Mouse (Mus musculus) kidney, postnatal 4 days (tissue): ENCODE measurements around the gene 2310030G06Rik.

ENCODE experiments used
- DNase-seq, 2 experiments: peaks; one replicate each; pipeline ENCODE4 v3.0.0; 2021; ENCODE audit warnings: mixed read lengths in 2 of 2

The 2310030G06Rik gene

DNA sequence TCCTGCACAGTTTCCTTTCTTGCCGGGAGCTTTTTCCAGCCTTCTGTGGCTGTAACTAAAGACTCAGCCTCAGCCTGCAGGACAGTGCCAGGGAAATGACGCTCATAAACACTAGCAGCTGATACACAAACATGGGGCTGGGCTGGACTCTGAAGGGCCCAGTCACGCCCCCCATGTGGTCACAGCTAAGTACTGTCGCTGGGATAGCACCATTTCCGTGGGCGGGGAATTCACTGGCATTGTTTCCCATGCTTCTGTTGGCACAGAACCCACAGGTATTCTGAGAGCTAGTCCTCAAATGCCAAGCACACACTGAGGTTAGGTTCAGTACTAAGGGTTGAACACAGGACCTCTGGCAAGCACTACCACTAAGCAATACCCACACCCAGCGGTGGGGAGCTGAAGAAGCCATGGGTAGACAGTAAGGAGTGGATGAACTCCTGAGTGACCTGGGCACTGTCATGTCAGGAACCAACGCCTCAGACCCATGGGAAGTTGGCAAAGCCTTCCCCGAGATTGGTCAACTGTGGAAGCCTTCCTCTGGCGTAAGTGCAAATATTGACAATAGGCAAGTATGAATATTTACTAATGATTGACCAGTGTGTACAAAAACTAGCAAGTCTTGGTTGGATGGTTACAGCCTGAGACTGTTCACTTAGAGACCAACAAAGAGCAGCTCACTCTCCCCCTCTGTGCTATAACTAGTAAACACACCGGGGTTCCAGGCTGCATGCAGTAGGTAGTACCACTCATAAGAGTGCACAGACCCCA lies 45.2 kb downstream of the 2310030G06Rik start:
- peak; percentile 56 to 67 for DNase-seq

DNA sequence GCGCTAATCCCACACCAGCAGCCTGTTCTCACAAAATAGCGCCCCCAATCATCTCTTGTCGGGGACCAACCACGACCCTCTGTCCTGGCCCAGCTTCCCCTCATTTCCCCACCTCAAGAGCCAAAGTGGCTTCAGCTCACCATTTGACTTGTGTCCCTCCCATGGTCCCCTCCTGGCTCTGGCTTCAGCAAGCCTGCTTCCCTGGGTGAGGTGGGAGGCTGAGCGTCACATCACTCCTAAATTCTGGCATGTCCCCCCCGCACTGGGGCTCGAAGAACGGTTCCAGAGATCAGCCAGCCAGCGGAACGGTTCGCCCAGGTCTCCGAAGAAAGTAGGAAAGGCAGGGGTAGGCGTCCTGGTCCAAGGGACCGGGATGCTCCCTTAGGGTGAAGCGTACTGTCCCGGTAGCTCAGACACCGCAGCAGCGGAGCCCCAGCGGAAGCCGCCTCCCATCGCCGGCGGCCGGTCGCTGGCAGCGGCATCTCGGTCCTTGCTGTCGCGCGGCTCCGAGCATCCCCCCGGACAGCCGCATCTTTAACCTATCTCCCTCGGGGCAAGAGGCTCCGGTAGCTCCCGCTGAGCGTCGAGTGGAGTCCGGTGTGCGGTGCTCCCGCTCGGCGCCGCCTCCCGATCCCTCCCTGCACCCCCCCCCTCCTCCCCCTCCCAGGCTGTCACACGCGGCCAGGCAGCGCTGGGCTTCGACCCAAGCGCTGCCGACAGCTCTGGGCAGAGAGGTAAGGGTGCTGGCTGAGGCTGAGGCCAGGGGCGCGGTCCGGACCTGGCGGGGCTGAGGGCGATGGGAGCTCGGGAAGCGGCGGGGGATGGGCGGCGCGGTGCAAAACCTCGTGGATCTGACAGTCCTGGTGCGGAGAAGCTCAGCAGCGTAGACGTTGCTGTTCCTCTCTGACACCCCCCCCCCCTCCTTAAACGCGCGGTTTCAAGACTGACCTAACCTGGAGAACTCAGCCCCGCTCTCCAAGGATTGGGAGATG lies 47.6 kb downstream of the 2310030G06Rik start:
- peak; percentile 41 to 57 for DNase-seq

GRCm38 (mm10) chr9:50697706-50698041 lies 48.7 kb downstream of the 2310030G06Rik start:
- DNase-seq: peak; percentile 75 to 81

DNA sequence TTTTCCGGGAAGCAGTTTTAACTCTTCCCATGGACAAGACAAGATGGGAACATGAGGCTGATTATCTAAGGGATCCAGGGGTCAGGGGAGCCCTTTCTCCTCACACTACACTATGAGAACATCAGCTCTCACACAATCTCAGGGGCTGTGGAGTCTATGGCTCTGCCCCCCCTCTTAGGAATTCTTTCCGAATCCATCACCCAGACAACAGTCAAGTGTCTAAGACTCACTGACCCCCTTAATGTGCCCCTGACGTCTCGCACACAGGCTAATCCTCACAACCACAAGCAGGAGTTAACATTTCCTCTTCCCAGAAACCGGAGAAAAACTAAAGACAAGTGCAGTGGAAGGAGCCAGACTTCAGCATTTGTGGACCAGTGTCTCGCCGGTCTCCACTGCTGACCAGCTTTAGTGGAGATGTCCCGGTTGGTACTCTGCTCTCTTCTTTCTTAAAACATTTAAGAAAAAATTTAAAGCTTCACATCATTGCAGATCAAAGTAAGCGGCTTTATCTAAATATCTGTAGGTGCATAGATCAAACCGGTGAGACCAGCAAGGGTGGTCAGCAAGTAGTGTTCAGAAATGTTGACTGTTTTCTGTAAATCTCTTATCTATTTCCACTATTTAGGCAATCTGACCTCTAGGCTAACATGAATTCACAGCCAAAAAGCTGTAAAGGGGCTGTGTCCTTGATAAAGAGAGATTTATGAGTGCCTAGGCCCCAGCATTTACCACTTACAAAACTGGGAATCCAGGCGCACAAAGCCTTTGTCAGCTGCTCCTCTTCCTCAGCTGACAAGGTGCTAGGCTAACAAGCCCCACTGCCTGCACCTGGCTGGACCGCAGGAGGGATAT lies 49.3 kb downstream of the 2310030G06Rik start:
- no peak for DNase-seq

DNA sequence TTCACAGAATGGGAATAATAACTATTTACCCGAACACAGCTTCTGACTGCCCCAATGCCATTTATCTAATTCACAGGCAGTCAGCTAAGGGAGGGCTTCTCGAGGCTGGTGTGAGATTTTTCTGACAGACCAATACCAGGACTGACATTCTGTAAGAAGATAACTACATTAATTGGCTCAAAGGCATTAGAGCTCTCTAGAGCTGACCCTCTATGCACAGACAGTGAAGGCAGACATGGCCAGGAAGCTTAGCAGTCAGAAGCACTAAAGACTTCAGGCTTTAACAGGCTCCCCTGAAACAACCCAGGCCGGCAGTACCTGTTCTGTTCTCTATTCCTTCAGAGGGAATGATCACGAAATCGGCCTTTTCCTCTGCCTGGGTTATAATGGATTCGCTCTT lies 51.2 kb downstream of the 2310030G06Rik start:
- DNase-seq: no peak

DNA sequence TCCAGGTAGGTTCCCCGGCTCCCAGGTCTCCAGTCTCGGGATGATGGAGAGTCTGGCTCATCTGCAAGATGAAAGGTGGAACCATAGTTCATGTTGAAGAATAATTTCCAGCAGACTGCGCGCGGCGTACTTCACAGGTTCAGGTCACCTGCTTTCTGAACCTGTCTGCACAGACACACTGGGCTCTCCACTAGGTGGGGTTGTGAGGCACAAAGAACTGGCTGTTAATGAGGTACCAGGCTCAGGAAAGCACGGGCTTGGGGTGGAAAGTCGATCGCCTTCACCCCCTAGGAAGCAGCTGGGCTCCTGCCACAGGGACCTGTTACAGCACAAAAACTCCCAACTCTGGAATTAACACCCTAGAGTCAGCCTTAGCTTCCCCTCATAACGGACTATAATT lies 52.7 kb downstream of the 2310030G06Rik start:
- peak; percentile 76 to 87 for DNase-seq

DNA sequence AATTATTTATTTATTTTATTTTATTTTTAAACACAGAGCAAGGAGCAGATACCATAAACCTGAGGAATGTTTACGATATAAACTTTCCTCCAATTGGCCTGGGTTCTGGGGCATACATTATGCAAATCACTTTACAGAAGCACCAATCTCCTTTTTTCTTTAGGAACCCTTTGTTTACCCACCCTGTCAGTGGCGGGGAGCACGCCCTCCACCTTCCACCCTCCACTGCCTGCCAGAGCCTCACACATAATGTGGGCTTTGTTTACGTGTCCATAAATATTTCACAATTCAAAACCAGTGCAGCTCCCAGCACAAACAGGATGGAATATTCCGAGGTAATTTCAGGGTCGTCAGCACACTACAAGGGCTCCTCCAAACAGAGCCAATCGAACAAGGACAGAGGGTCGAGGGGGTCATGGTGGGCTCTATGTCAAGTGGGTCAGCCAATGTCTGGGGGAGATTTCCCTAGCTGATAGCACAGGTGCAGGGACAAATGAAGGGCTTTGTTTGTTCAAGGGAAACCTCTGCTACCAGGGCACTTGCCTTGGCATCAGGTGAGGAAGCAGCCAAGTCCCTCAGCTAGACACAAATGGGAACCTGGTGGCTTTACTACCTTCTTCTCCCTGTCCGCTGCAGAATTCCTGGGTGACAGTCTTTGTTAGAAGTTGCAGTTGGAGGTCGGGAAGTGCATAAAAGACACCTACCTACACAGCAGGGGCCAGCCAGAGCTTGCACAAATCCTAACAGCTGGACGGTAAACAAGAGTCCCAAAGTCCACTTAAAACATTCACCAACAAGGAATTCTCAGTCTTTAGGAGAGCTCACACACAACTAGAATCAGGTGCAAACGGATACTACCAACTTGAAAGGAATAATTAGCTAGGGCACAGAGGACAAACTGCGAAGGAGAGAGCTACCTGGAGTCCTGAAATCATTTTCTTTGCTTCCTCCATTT lies 53.4 kb downstream of the 2310030G06Rik start:
- DNase-seq: peak; percentile 17 to 47
